16 mouse cellular contexts compared by ENCODE assay signal in genomic region chr5:140812063-140812462, GRCm38 (mm10). TPM values are rescaled to one million over a fixed set of nuclear protein-coding genes. Genes with fewer than 3 reads are reported as not detected.
DNase-seq lines count a peak whose midpoint lies in the region; ATAC-seq and TF ChIP-seq lines count a peak whose summit lies in the region.
"Had no signal": no experiment of that assay in that cellular context is flagged by ENCODE, and none has a peak within 500 bp of the region (broad histone marks: within the 10 kb centered on the region; RNA-seq: fewer than 3 reads in every experiment).

No protein-coding gene starts in this region.

- 76% methylated on average over 5 of the region's 5 CpGs for WGBS in embryonic facial prominence, embryonic 15.5 days
- 81% methylated on average over 5 of the region's 5 CpGs for WGBS in embryonic facial prominence, embryonic 10.5 days
- 56% methylated on average over 5 of the region's 5 CpGs for WGBS in kidney, embryonic 16.5 days
- WGBS in lung, postnatal 0 days: 52% methylated on average over 5 of the region's 5 CpGs

- ATAC-seq in embryonic facial prominence, embryonic 15.5 days (ENCODE audit: insufficient number of reproducible peaks, low FRiP score, low TSS enrichment, low read depth): no peak
- ATAC-seq in kidney, embryonic 16.5 days (ENCODE audit: low FRiP score, low TSS enrichment): no peak
- ATAC-seq in lung, postnatal 0 days: 0 out of 2 replicates have a peak, but pooled peaks have one; percentile 27
- no peak for ATAC-seq in monocyte, adult 5-6 weeks (replicated peaks; ENCODE audit: insufficient number of reproducible peaks, low FRiP score, low TSS enrichment, poor library complexity, severe bottlenecking)
- ATAC-seq in megakaryocyte progenitor cell, adult 5-6 weeks (replicated peaks; ENCODE audit: poor library complexity): no peak
- ATAC-seq: CD4-positive, CD25-positive, alpha-beta regulatory T cell, adult 4 months had no signal

- 0 out of 2 replicates have a peak overlapping the region, but pooled peaks have one; percentile 22 for H3K27ac ChIP-seq in embryonic facial prominence, embryonic 15.5 days (replicated peaks)
- no peak overlapping the region for H3K27ac ChIP-seq in embryonic facial prominence, embryonic 10.5 days (replicated peaks)
- peak overlapping the region; percentile 77 for H3K27ac ChIP-seq in kidney, embryonic 16.5 days (ENCODE audit: low read length)
- H3K27ac ChIP-seq in lung, postnatal 0 days (ENCODE audit: low read length): no peak overlapping the region
- H3K27ac ChIP-seq: hindbrain, embryonic 13.5 days; liver, embryonic 15.5 days had no signal

- peaks cover 60% of the 10 kb centered on the region for H3K4me1 ChIP-seq in embryonic facial prominence, embryonic 15.5 days
- H3K4me1 ChIP-seq in embryonic facial prominence, embryonic 10.5 days: peaks cover 46% of the 10 kb centered on the region
- H3K4me1 ChIP-seq in kidney, embryonic 16.5 days (ENCODE audit: insufficient read depth, low read length): peaks cover 72% of the 10 kb centered on the region
- H3K4me1 ChIP-seq in lung, postnatal 0 days (ENCODE audit: insufficient read depth, low read depth, low read length): peaks cover 23% of the 10 kb centered on the region

- H3K27me3 ChIP-seq in embryonic facial prominence, embryonic 15.5 days: no peaks in the 10 kb centered on the region
- H3K27me3 ChIP-seq in embryonic facial prominence, embryonic 10.5 days (replicated peaks; ENCODE audit: low read depth, poor library complexity, severe bottlenecking): no peaks in the 10 kb centered on the region
- H3K27me3 ChIP-seq in kidney, embryonic 16.5 days (ENCODE audit: insufficient read depth, low read length): no peaks in the 10 kb centered on the region
- no peaks in the 10 kb centered on the region for H3K27me3 ChIP-seq in lung, postnatal 0 days (replicated peaks; ENCODE audit: insufficient read depth, low read length)
- H3K27me3 ChIP-seq: hindbrain, embryonic 13.5 days; liver, embryonic 15.5 days had no signal

- TF ChIP-seq CTCF in lung, postnatal 0 days (IDR thresholded peaks at IDR 0.05): no peak

- H3K4me2 ChIP-seq in embryonic facial prominence, embryonic 15.5 days (replicated peaks): no peak overlapping the region
- H3K4me2 ChIP-seq in kidney, embryonic 16.5 days (replicated peaks; ENCODE audit: low read depth, low read length): no peak overlapping the region
- no peak overlapping the region for H3K4me2 ChIP-seq in lung, postnatal 0 days (replicated peaks; ENCODE audit: low read depth, low read length)
- H3K4me2 ChIP-seq: hindbrain, embryonic 13.5 days; liver, embryonic 15.5 days had no signal

- DNase-seq in embryonic facial prominence, embryonic 10.5 days (ENCODE audit: low spot score): no peak
- no peak for DNase-seq in kidney, adult 8-10 months
- no peak for DNase-seq in lung, postnatal 0 days (ENCODE audit: low spot score)
- no peak for DNase-seq in lung, postnatal 14 days
- DNase-seq: cerebellum, postnatal 14 days; gastrocnemius, postnatal 14 days; heart, postnatal 10 days; midbrain, embryonic 14.5 days had no signal

- no peaks in the 10 kb centered on the region for H3K9me3 ChIP-seq in embryonic facial prominence, embryonic 15.5 days (replicated peaks)
- no peaks in the 10 kb centered on the region for H3K9me3 ChIP-seq in embryonic facial prominence, embryonic 10.5 days
- H3K9me3 ChIP-seq in kidney, embryonic 16.5 days (ENCODE audit: low read length): no peaks in the 10 kb centered on the region
- no peaks in the 10 kb centered on the region for H3K9me3 ChIP-seq in lung, postnatal 0 days (ENCODE audit: low read length)
- H3K9me3 ChIP-seq: G1E; hindbrain, embryonic 13.5 days; liver, embryonic 15.5 days had no signal

- no peaks in the 10 kb centered on the region for H3K36me3 ChIP-seq in embryonic facial prominence, embryonic 15.5 days
- no peaks in the 10 kb centered on the region for H3K36me3 ChIP-seq in embryonic facial prominence, embryonic 10.5 days (replicated peaks)
- no peaks in the 10 kb centered on the region for H3K36me3 ChIP-seq in kidney, embryonic 16.5 days (ENCODE audit: insufficient read depth, low read length)
- no peaks in the 10 kb centered on the region for H3K36me3 ChIP-seq in lung, postnatal 0 days (ENCODE audit: insufficient read depth, low read length)
- H3K36me3 ChIP-seq: hindbrain, embryonic 13.5 days; liver, embryonic 15.5 days had no signal

- no peak overlapping the region for H3K9ac ChIP-seq in embryonic facial prominence, embryonic 15.5 days
- no peak overlapping the region for H3K9ac ChIP-seq in kidney, embryonic 16.5 days (replicated peaks; ENCODE audit: low read length)
- no peak overlapping the region for H3K9ac ChIP-seq in lung, postnatal 0 days (replicated peaks; ENCODE audit: low read depth)
- H3K9ac ChIP-seq: hindbrain, embryonic 13.5 days; liver, embryonic 15.5 days had no signal

- TF ChIP-seq EP300 in lung, postnatal 0 days (IDR thresholded peaks at IDR 0.05): no peak

- no peak overlapping the region for H3K4me3 ChIP-seq in embryonic facial prominence, embryonic 15.5 days (replicated peaks)
- H3K4me3 ChIP-seq in embryonic facial prominence, embryonic 10.5 days: no peak overlapping the region
- H3K4me3 ChIP-seq in kidney, embryonic 16.5 days (ENCODE audit: low read length): no peak overlapping the region
- no peak overlapping the region for H3K4me3 ChIP-seq in lung, postnatal 0 days (ENCODE audit: low read depth, low read length)
- H3K4me3 ChIP-seq: hindbrain, embryonic 13.5 days; liver, embryonic 15.5 days had no signal

RNA-seq across cellular contexts. Expression of gene Gna12, which starts 18.2 kb away (rescaled TPM):
- 24.6 and 35.3 TPM in 2 replicates for polyA plus RNA-seq in embryonic facial prominence, embryonic 15.5 days (2015; fragmentation: Nextera tagmentation; extraction: Ambion mirVana)
- 11.4 and 14.1 TPM in 2 replicates for polyA plus RNA-seq in embryonic facial prominence, embryonic 10.5 days (2016; fragmentation: Nextera tagmentation; extraction: Ambion mirVana)
- 9.6 and 10.0 TPM in 2 replicates for polyA plus RNA-seq in kidney, embryonic 16.5 days (2015; fragmentation: Nextera tagmentation; extraction: Ambion mirVana)
- 25.4 and 32.0 TPM in 2 replicates for polyA plus RNA-seq in lung, postnatal 0 days (2015; fragmentation: Nextera tagmentation; extraction: Ambion mirVana)
- 10.1 to 11.7 TPM (median 10.6 TPM) in 3 replicates for total RNA-seq in monocyte, adult 5-6 weeks (2017)
- total RNA-seq in megakaryocyte progenitor cell, adult 5-6 weeks (2015): 45.4 and 50.2 TPM in 2 replicates
- total RNA-seq in megakaryocyte progenitor cell, adult 5-6 weeks (2017): 33.6 and 33.9 TPM in 2 replicates

Comparison
In these comparisons a context has a peak if more than half of its experiments do, and no peak if none do; other contexts are left out.
1. H3K27ac ChIP-seq: peak in embryonic facial prominence, embryonic 15.5 days (single experiment) and kidney, embryonic 16.5 days (single experiment); none in embryonic facial prominence, embryonic 10.5 days (single experiment) and lung, postnatal 0 days (single experiment).